Mouse (Mus musculus): Measurements from ENCODE around the gene Car4. TPM values are rescaled to one million over a fixed set of nuclear protein-coding genes. Genes with fewer than 3 reads are reported as not detected.
A peak's percentile ranks its signal among the peaks of the same experiment; 100 is the strongest.

Gene Car4
- total RNA-seq, 2 experiments from 2014 or later, result 78.6 to 101 TPM

- no peak overlapping the region for H3K27ac ChIP-seq
- no peak overlapping the region for H3K4me3 ChIP-seq
- intact Hi-C loops (cut with DNase I), result loop anchor here (1.0 kb wide), 1 partner anchor 58 kb away; no protein-coding TSS in a partner anchor
- no peak for TF ChIP-seq CTCF (IDR thresholded peaks at IDR 0.05)
- no peak for DNase-seq (ENCODE audit: extremely low spot score in 1 of 2, low spot score in 2 of 2)
These were observed 19.1 kb downstream of the Car4 start for GRCm38 (mm10) chr11:84976706-84977105.

GRCm38 (mm10) chr11:84977385-84977952 lies 19.9 kb downstream of the Car4 start:
- no peak for TF ChIP-seq CTCF (IDR thresholded peaks at IDR 0.05)
- DNase-seq (ENCODE audit: extremely low spot score in 1 of 2, low spot score in 2 of 2), result no peak
- Histone ChIP-seq H3K4me3 (no peak overlapping the region), H3K27ac (no peak overlapping the region)
- intact Hi-C loops (cut with DNase I), result loop anchor here (1.0 kb wide), 1 partner anchor 59 kb away; no protein-coding TSS in a partner anchor

GRCm38 (mm10) chr11:84978113-84978512 lies 20.5 kb downstream of the Car4 start:
- DNase-seq (ENCODE audit: extremely low spot score in 1 of 2, low spot score in 2 of 2), result no peak
- no peak overlapping the region for H3K27ac ChIP-seq
- intact Hi-C loops (cut with DNase I), result no loop called here
- peak; percentile 60 for TF ChIP-seq CTCF (IDR thresholded peaks at IDR 0.05)
- no peak overlapping the region for H3K4me3 ChIP-seq

GRCm38 (mm10) chr11:84979351-84979750 lies 21.8 kb downstream of the Car4 start:
- no peak for TF ChIP-seq CTCF (IDR thresholded peaks at IDR 0.05)
- Histone ChIP-seq H3K4me3 (no peak overlapping the region), H3K27ac (no peak overlapping the region)
- DNase-seq (ENCODE audit: extremely low spot score in 1 of 2, low spot score in 2 of 2), result no peak
- intact Hi-C loops (cut with DNase I), result no loop called here

GRCm38 (mm10) chr11:84980697-84981096 lies 23.1 kb downstream of the Car4 start:
- DNase-seq (ENCODE audit: extremely low spot score in 1 of 2, low spot score in 2 of 2), result no peak
- intact Hi-C loops (cut with DNase I), result no loop called here
- Histone ChIP-seq H3K4me3 (no peak overlapping the region), H3K27ac (no peak overlapping the region)
- no peak for TF ChIP-seq CTCF (IDR thresholded peaks at IDR 0.05)

GRCm38 (mm10) chr11:84985421-84985820 lies 27.8 kb downstream of the Car4 start:
- no peak overlapping the region for H3K4me3 ChIP-seq
- intact Hi-C loops (cut with DNase I), result no loop called here
- DNase-seq (ENCODE audit: extremely low spot score in 1 of 2, low spot score in 2 of 2), result no peak
- H3K27ac ChIP-seq, result no peak overlapping the region
- TF ChIP-seq CTCF (IDR thresholded peaks at IDR 0.05), result no peak

GRCm38 (mm10) chr11:84988341-84988919 lies 30.8 kb downstream of the Car4 start:
- no peak for TF ChIP-seq CTCF (IDR thresholded peaks at IDR 0.05)
- Histone ChIP-seq H3K4me3 (no peak overlapping the region), H3K27ac (no peak overlapping the region)
- intact Hi-C loops (cut with DNase I), result no loop called here
- peak in 1 of 2 experiments; percentile 38 for DNase-seq (ENCODE audit: extremely low spot score in 1 of 2, low spot score in 2 of 2)

- H3K27ac ChIP-seq, result no peak overlapping the region
- peak; percentile 37 for TF ChIP-seq CTCF (IDR thresholded peaks at IDR 0.05)
- intact Hi-C loops (cut with DNase I), result no loop called here
- DNase-seq (ENCODE audit: extremely low spot score in 1 of 2, low spot score in 2 of 2), result no peak
- no peak overlapping the region for H3K4me3 ChIP-seq
These were observed 35.4 kb downstream of the Car4 start for GRCm38 (mm10) chr11:84992996-84993395.

GRCm38 (mm10) chr11:84995241-84995640 lies 37.7 kb downstream of the Car4 start:
- intact Hi-C loops (cut with DNase I), result no loop called here
- H3K4me3 ChIP-seq, result no peak overlapping the region
- no peak overlapping the region for H3K27ac ChIP-seq
- no peak for DNase-seq (ENCODE audit: extremely low spot score in 1 of 2, low spot score in 2 of 2)
- TF ChIP-seq CTCF (IDR thresholded peaks at IDR 0.05), result peak; percentile 28

- DNase-seq (ENCODE audit: extremely low spot score in 1 of 2, low spot score in 2 of 2), result peak in 1 of 2 experiments; percentile 20
- no peak overlapping the region for H3K4me3 ChIP-seq
- intact Hi-C loops (cut with DNase I), result no loop called here
- no peak for TF ChIP-seq CTCF (IDR thresholded peaks at IDR 0.05)
- H3K27ac ChIP-seq, result no peak overlapping the region
These were observed 46.0 kb downstream of the Car4 start for GRCm38 (mm10) chr11:85003566-85003965.

GRCm38 (mm10) chr11:85013121-85013520 lies 55.5 kb downstream of the Car4 start:
- Histone ChIP-seq H3K27ac (no peak overlapping the region), H3K4me3 (no peak overlapping the region)
- no peak for DNase-seq (ENCODE audit: extremely low spot score in 1 of 2, low spot score in 2 of 2)
- no peak; the same call in 1 of the 2 replicates for TF ChIP-seq CTCF (IDR thresholded peaks at IDR 0.05)
- intact Hi-C loops (cut with DNase I), result no loop called here

Other genes starting within 250 kb of the Car4 start
- 10 to 100 TPM; 14.4 to 18.2 TPM for gene Mrm1, start 138.3 kb upstream of the Car4 start, total RNA-seq (2021)
- gene Dhrs11, start 128.8 kb upstream of the Car4 start, total RNA-seq (2021), result 1 to 10 TPM; 7.2 to 7.8 TPM
- gene Ggnbp2, start 87.0 kb upstream of the Car4 start, total RNA-seq (2021), result 10 to 100 TPM; 93.8 to 97.1 TPM
- 10 to 100 TPM; 14.5 to 20.5 TPM for gene Myo19, start 77.6 kb upstream of the Car4 start, total RNA-seq (2021)
- gene Pigw, start 77.5 kb upstream of the Car4 start, total RNA-seq (2021), result 1 to 10 TPM; 6.8 to 7.7 TPM
- 10 to 100 TPM; 34.8 to 36.5 TPM for gene Znhit3, start 41.4 kb upstream of the Car4 start, total RNA-seq (2021)
- gene Usp32, start 182.4 kb downstream of the Car4 start, total RNA-seq (2021), result 100 to 1,000 TPM; 122 to 126 TPM
- gene 1700125H20Rik, start 212.6 kb downstream of the Car4 start, total RNA-seq (2021), result not detected

Measured in left cerebral cortex, adult 2 months (tissue).